Mouse (Mus musculus): ENCODE measurements around the gene Ttc21a. TPM values are rescaled to one million over a fixed set of nuclear protein-coding genes. Genes with fewer than 3 reads are reported as not detected.

Ttc21a gene
- polyA plus RNA-seq, 1 experiment from 2014 or later = 0.04 TPM

DNA sequence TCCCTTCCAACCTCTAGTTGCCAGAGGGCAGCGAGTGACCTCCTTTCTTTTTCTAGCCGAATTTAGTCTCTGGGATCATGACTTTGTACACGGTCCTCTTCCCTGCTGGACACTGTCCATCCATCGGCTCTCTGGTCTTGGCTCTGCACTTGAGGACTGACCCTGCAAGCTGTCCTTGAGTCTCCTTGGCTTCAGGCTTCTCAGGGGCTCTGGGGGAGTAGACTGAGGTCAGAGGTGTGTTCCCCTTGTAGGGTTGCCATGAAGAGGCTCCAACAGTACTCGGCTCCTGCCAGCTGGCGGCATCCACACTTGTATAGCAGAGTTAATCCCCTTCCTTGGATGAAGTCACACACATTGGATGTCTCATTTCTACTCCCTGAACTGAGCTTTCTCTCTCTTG is 62.2 kb downstream of the Ttc21a start:
- Histone ChIP-seq H3K27ac (replicated peaks) (peak overlapping the region; percentile 53), H3K4me3 (ENCODE audit: low read depth, low read length) (no peak overlapping the region), H3K36me3 (ENCODE audit: control insufficient read depth, insufficient read depth, low read length) (no peaks in the 10 kb centered on the region), H3K4me1 (replicated peaks; ENCODE audit: control insufficient read depth, insufficient read depth) (no peaks in the 10 kb centered on the region), H3K4me2 (replicated peaks; ENCODE audit: low read depth) (no peak overlapping the region; the same call in 1 of the 2 replicates), H3K27me3 (ENCODE audit: control insufficient read depth, insufficient read depth, low read length) (no peaks in the 10 kb centered on the region), H3K9me3 (ENCODE audit: control insufficient read depth, low read length) (no peaks in the 10 kb centered on the region), H3K9ac (ENCODE audit: low read length) (peak overlapping the region; percentile 18; the same call in 1 of the 2 replicates)
- ATAC-seq (ENCODE audit: low FRiP score, low TSS enrichment) (no peak), DNase-seq (ENCODE audit: low spot score) (no peak)
- TF ChIP-seq EP300 (optimal IDR thresholded peaks at IDR 0.05) (no peak), CTCF (IDR thresholded peaks at IDR 0.05; ENCODE audit: low read depth) (no peak)
- WGBS = 47% methylated on average over 6 of the region's 6 CpGs

DNA sequence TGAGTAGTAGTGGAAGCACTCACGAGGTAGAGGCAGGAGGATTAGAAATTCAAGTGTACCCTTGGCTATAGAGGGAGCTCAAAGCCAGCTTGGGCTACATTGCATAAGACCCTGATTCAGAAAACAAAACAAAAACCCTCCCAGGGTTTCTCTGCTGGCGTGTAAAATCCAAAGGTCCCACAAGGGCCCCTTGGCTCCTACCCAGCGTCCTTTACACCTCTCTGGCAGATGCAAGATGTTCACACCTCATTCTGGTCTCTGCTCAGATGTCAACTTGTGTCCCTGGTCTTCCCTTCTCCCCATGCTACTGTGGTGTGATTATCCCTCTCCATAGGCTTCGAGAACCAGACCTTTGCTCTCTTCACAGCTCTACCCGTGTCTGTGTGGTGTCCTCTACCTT is 63.4 kb downstream of the Ttc21a start:
- Histone ChIP-seq H3K27me3 (ENCODE audit: control insufficient read depth, insufficient read depth, low read length) (no peaks in the 10 kb centered on the region), H3K9me3 (ENCODE audit: control insufficient read depth, low read length) (no peaks in the 10 kb centered on the region), H3K9ac (ENCODE audit: low read length) (no peak overlapping the region), H3K4me1 (replicated peaks; ENCODE audit: control insufficient read depth, insufficient read depth) (no peaks in the 10 kb centered on the region), H3K36me3 (ENCODE audit: control insufficient read depth, insufficient read depth, low read length) (no peaks in the 10 kb centered on the region), H3K27ac (replicated peaks) (no peak overlapping the region), H3K4me3 (ENCODE audit: low read depth, low read length) (no peak overlapping the region), H3K4me2 (replicated peaks; ENCODE audit: low read depth) (no peak overlapping the region)
- TF ChIP-seq EP300 (optimal IDR thresholded peaks at IDR 0.05) = no peak
- no peak for TF ChIP-seq CTCF (IDR thresholded peaks at IDR 0.05; ENCODE audit: low read depth)
- ATAC-seq (ENCODE audit: low FRiP score, low TSS enrichment) = no peak
- 72% methylated on average over 5 of the region's 5 CpGs for WGBS
- DNase-seq (ENCODE audit: low spot score) = no peak

DNA sequence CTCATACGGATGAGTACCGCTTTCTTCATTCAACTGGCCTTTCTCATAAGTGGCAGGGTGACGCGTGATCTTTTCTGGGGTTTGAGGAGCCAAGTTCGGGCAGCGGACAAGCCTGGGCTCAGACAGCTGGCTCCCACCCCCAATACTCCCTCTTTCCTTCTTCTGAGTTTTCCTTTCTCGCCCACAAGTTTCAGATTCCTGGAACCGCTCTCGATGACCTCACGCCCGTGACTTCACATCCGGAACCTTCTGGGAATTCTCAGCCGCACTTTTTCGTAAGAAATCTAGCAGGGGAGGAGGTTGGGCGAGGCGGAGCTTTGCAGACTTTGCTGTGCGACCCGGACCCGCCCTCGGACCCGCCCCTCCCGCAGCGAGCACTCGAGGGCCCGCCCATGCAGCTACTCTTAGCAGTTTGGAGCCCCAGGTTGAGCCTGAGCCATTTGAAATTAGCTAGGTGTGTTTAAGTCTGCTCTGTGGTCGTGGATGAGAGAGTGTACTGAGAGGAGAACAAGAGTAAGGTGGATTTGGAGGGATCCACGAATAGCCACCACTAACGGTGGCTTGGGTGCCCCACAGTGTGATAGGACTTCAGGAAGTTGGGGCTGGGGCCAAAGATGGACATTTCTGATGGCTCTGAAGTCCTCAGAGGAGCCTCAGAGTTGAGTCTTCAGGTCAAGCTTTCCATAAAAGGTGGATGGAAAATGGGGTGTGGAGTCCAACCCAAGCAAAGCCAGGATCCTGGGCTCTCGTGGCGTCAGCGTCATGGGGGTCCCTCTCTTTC is 64.7 kb downstream of the Ttc21a start:
- no peaks in the 10 kb centered on the region for H3K36me3 ChIP-seq (ENCODE audit: control insufficient read depth, insufficient read depth, low read length)
- no peak for TF ChIP-seq CTCF (IDR thresholded peaks at IDR 0.05; ENCODE audit: low read depth)
- TF ChIP-seq EP300 (optimal IDR thresholded peaks at IDR 0.05) = peak; percentile 52
- 7% methylated on average over 31 of the region's 31 CpGs for whole genome bisulfite sequencing
- H3K9me3 ChIP-seq (ENCODE audit: control insufficient read depth, low read length) = no peaks in the 10 kb centered on the region
- H3K27ac ChIP-seq (replicated peaks) = peak overlapping the region; percentile 79
- H3K4me3 ChIP-seq (ENCODE audit: low read depth, low read length) = peak overlapping the region; percentile 36
- peak; percentile 94 for ATAC-seq (ENCODE audit: low FRiP score, low TSS enrichment)
- H3K4me1 ChIP-seq (replicated peaks; ENCODE audit: control insufficient read depth, insufficient read depth) = no peaks in the 10 kb centered on the region
- H3K9ac ChIP-seq (ENCODE audit: low read length) = peak overlapping the region; percentile 53
- no peaks in the 10 kb centered on the region for H3K27me3 ChIP-seq (ENCODE audit: control insufficient read depth, insufficient read depth, low read length)
- peak; percentile 95 for DNase-seq (ENCODE audit: low spot score)
- H3K4me2 ChIP-seq (replicated peaks; ENCODE audit: low read depth) = peak overlapping the region; percentile 67

DNA sequence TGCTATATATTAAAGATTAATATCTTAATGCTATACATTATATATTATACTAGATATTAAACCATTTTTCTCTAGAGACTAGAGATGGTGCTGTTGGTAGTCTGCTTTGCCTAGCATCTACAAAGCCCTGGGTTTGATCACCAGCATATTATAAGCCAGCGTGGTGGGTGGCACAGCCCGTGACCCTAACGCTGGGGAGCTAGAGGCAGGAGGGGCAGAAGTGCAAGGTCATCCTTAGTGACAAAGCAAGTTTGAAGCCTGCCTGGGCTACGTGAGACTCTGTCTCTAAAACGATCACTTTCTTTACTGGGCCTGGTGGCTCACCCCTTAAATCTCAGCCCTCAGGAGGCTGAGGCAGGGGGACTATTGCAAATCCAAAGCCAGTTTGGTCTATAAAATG is 65.5 kb downstream of the Ttc21a start:
- H3K9ac ChIP-seq (ENCODE audit: low read length) = no peak overlapping the region
- no peaks in the 10 kb centered on the region for H3K4me1 ChIP-seq (replicated peaks; ENCODE audit: control insufficient read depth, insufficient read depth)
- H3K9me3 ChIP-seq (ENCODE audit: control insufficient read depth, low read length) = no peaks in the 10 kb centered on the region
- no peaks in the 10 kb centered on the region for H3K36me3 ChIP-seq (ENCODE audit: control insufficient read depth, insufficient read depth, low read length)
- no peaks in the 10 kb centered on the region for H3K27me3 ChIP-seq (ENCODE audit: control insufficient read depth, insufficient read depth, low read length)
- DNase-seq (ENCODE audit: low spot score) = no peak
- no peak overlapping the region for H3K4me3 ChIP-seq (ENCODE audit: low read depth, low read length)
- TF ChIP-seq EP300 (optimal IDR thresholded peaks at IDR 0.05) = no peak
- no peak for TF ChIP-seq CTCF (IDR thresholded peaks at IDR 0.05; ENCODE audit: low read depth)
- H3K27ac ChIP-seq (replicated peaks) = no peak overlapping the region
- no peak overlapping the region for H3K4me2 ChIP-seq (replicated peaks; ENCODE audit: low read depth)
- ATAC-seq (ENCODE audit: low FRiP score, low TSS enrichment) = no peak
- 89% methylated on average over 5 of the region's 5 CpGs for WGBS

DNA sequence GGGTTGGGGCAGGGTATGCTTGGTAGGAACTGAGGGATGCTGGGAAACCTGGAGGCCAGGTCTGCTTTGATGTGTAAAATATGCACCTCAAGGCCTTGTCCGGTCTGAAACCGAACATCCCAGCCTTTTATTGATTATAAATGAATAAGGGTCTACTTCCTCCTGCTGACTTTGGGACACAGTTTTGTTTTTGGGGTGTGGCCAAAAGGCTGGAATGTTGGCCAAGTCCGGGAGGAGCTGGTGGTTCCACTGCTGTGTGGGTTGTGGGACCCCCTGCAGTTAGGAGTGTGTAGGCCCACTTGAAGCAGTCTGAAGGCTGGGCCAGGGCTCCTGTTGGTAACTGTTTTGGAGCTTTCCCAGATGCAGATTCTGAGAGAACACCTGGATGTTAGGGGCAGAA is 68.5 kb downstream of the Ttc21a start:
- no peaks in the 10 kb centered on the region for H3K9me3 ChIP-seq (ENCODE audit: control insufficient read depth, low read length)
- no peak for DNase-seq (ENCODE audit: low spot score)
- H3K27me3 ChIP-seq (ENCODE audit: control insufficient read depth, insufficient read depth, low read length) = no peaks in the 10 kb centered on the region
- no peak for ATAC-seq (ENCODE audit: low FRiP score, low TSS enrichment)
- 41% methylated on average over 3 of the region's 3 CpGs for WGBS
- no peak overlapping the region for H3K27ac ChIP-seq (replicated peaks)
- no peaks in the 10 kb centered on the region for H3K4me1 ChIP-seq (replicated peaks; ENCODE audit: control insufficient read depth, insufficient read depth)
- no peak overlapping the region for H3K9ac ChIP-seq (ENCODE audit: low read length)
- TF ChIP-seq CTCF (IDR thresholded peaks at IDR 0.05; ENCODE audit: low read depth) (peak; percentile 12; the same call in 1 of the 2 replicates), EP300 (optimal IDR thresholded peaks at IDR 0.05) (no peak)
- no peaks in the 10 kb centered on the region for H3K36me3 ChIP-seq (ENCODE audit: control insufficient read depth, insufficient read depth, low read length)
- H3K4me2 ChIP-seq (replicated peaks; ENCODE audit: low read depth) = no peak overlapping the region
- no peak overlapping the region for H3K4me3 ChIP-seq (ENCODE audit: low read depth, low read length)

DNA sequence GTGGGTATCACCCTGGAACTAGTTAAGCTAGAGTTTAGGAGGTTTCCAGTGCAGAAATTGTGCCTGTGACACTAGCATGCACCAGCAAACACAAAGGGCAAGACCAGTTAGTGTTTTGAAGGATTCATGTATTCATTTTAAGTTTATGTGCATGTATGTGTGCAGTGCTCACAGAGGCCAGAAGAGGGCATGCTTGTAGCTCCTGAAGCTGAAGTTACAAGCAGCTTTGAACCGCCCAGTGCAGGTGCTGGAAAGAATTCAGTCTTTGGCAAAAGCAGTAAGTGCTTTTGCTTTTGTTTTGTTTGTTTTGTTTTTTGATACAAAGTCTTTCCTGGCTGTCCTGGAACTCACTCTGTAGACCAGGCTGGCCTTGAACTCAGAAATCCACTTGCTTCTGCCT is 70.4 kb downstream of the Ttc21a start:
- H3K27ac ChIP-seq (replicated peaks) = no peak overlapping the region
- H3K4me3 ChIP-seq (ENCODE audit: low read depth, low read length) = no peak overlapping the region
- H3K4me1 ChIP-seq (replicated peaks; ENCODE audit: control insufficient read depth, insufficient read depth) = no peaks in the 10 kb centered on the region
- H3K36me3 ChIP-seq (ENCODE audit: control insufficient read depth, insufficient read depth, low read length) = no peaks in the 10 kb centered on the region
- TF ChIP-seq EP300 (optimal IDR thresholded peaks at IDR 0.05) (no peak), CTCF (IDR thresholded peaks at IDR 0.05; ENCODE audit: low read depth) (0 out of 2 replicates have a peak, but pooled peaks have one; percentile 26)
- no peak for ATAC-seq (ENCODE audit: low FRiP score, low TSS enrichment)
- H3K9me3 ChIP-seq (ENCODE audit: control insufficient read depth, low read length) = no peaks in the 10 kb centered on the region
- DNase-seq (ENCODE audit: low spot score) = no peak
- H3K27me3 ChIP-seq (ENCODE audit: control insufficient read depth, insufficient read depth, low read length) = no peaks in the 10 kb centered on the region
- H3K9ac ChIP-seq (ENCODE audit: low read length) = no peak overlapping the region
- 88% methylated on average over 1 of the region's 1 CpGs for WGBS
- no peak overlapping the region for H3K4me2 ChIP-seq (replicated peaks; ENCODE audit: low read depth)

Measured in stomach, postnatal 0 days (tissue).